Mouse (Mus musculus): ENCODE results near the gene Prmt8. TPM values are rescaled to one million over a fixed set of nuclear protein-coding genes. Genes with fewer than 3 reads are reported as not detected.

Prmt8 gene
- polyA plus RNA-seq, 1 experiment from 2014 or later: 3.9 TPM

- WGBS: 91% methylated on average over 14 of the region's 14 CpGs
- no peak for DNase-seq (ENCODE audit: low spot score)
- Histone ChIP-seq H3K4me1 (peaks cover 12% of the 10 kb centered on the region), H3K4me3 (no peak overlapping the region), H3K36me3 (replicated peaks) (no peaks in the 10 kb centered on the region), H3K27me3 (replicated peaks; ENCODE audit: low read depth, poor library complexity, severe bottlenecking) (no peaks in the 10 kb centered on the region), H3K27ac (replicated peaks) (no peak overlapping the region), H3K9me3 (no peaks in the 10 kb centered on the region)
Measured at GRCm38 (mm10) chr6:127719875-127720274, 49.4 kb downstream of the Prmt8 start.

DNA sequence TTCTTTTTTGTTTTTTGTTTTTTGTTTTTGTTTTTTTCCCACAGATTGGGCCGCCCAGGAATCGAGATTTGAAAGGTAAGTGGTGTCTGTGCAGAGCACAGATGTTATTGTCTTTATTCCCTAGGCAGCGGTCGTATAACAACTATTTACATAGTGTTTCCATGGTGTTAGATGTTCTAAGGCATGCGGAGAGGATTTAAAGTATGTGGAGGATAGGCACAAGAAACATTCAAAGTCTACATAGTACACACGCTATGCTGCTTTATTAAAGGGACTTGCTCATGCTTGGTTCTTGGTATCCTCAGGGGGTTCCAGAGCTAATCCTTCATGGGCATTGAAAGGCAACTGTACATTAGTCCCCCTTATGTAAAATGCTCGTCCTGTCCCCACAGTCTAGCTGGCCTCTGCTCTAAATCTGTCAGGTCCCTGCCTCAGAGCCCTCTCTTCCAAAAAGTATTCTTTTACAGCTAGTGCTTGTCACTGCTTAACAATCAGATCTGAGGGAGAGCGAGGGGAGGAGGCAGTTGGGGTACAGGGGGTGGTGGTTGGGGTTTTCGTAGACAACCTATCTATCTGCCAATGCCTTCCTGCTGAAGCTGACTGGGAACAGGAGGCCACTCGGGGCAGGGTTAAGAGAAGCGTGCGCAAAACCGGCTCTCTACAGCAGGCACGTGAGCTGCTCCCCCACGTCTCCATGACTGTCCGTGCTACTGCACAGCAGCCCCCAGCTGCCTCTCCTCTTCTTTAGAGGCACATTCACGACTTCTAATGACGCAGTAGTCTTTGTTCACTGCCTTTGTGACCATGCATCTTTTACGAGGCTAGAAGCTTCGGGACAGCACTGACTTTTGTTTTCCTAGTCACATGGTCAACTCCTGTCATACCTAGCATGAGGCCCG, 51.8 kb downstream of the Prmt8 start:
- H3K4me3 ChIP-seq: no peak overlapping the region
- peak overlapping the region; percentile 63 for H3K27ac ChIP-seq (replicated peaks)
- H3K27me3 ChIP-seq (replicated peaks; ENCODE audit: low read depth, poor library complexity, severe bottlenecking): no peaks in the 10 kb centered on the region
- no peak for DNase-seq (ENCODE audit: low spot score)
- whole genome bisulfite sequencing: 70% methylated on average over 21 of the region's 21 CpGs
- H3K36me3 ChIP-seq (replicated peaks): no peaks in the 10 kb centered on the region
- H3K4me1 ChIP-seq: peaks cover 6% of the 10 kb centered on the region
- H3K9me3 ChIP-seq: no peaks in the 10 kb centered on the region

DNA sequence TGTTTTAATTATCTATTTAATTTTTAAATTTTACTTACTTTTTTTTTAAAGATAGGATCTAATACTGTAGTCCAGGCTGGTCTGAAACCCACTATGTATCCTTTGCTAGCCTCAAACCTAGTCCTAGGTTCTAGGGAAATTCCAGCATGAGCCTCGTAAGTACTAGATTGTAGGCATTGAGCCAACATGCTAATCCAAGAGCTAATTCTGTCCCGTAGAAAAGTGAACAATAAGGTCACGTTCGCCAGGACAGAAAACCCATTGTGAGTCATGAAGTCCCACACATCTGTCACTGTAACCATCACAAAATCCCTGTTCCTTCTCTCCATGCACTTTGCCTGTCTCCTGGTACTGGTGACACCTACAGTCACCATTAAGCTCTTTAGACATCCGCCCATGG, 53.8 kb downstream of the Prmt8 start:
- no peaks in the 10 kb centered on the region for H3K36me3 ChIP-seq (replicated peaks)
- 86% methylated on average over 5 of the region's 5 CpGs for WGBS
- no peaks in the 10 kb centered on the region for H3K9me3 ChIP-seq
- peaks cover 6% of the 10 kb centered on the region for H3K4me1 ChIP-seq
- no peak overlapping the region for H3K27ac ChIP-seq (replicated peaks)
- no peak for DNase-seq (ENCODE audit: low spot score)
- H3K4me3 ChIP-seq: no peak overlapping the region
- H3K27me3 ChIP-seq (replicated peaks; ENCODE audit: low read depth, poor library complexity, severe bottlenecking): no peaks in the 10 kb centered on the region

GRCm38 (mm10) chr6:127714906-127715305, 54.4 kb downstream of the Prmt8 start:
- Histone ChIP-seq H3K4me3 (no peak overlapping the region), H3K4me1 (peaks cover 6% of the 10 kb centered on the region), H3K36me3 (replicated peaks) (no peaks in the 10 kb centered on the region), H3K27me3 (replicated peaks; ENCODE audit: low read depth, poor library complexity, severe bottlenecking) (no peaks in the 10 kb centered on the region), H3K9me3 (no peaks in the 10 kb centered on the region), H3K27ac (replicated peaks) (no peak overlapping the region)
- no peak for DNase-seq (ENCODE audit: low spot score)
- WGBS: 90% methylated on average over 5 of the region's 5 CpGs

GRCm38 (mm10) chr6:127708218-127708628, 61.0 kb downstream of the Prmt8 start:
- WGBS: 34% methylated on average over 1 of the region's 1 CpGs
- Histone ChIP-seq H3K27ac (replicated peaks) (peak overlapping the region; percentile 51), H3K36me3 (replicated peaks) (no peaks in the 10 kb centered on the region), H3K4me3 (no peak overlapping the region), H3K9me3 (no peaks in the 10 kb centered on the region), H3K27me3 (replicated peaks; ENCODE audit: low read depth, poor library complexity, severe bottlenecking) (peaks cover 6% of the 10 kb centered on the region; the same call in 1 of the 2 replicates), H3K4me1 (peaks cover 11% of the 10 kb centered on the region)
- peak; percentile 22 for DNase-seq (ENCODE audit: low spot score)

GRCm38 (mm10) chr6:127701036-127701783, 68.1 kb downstream of the Prmt8 start:
- WGBS: 17% methylated on average over 11 of the region's 11 CpGs
- no peaks in the 10 kb centered on the region for H3K9me3 ChIP-seq
- peaks cover 9% of the 10 kb centered on the region; the same call in 1 of the 2 replicates for H3K27me3 ChIP-seq (replicated peaks; ENCODE audit: low read depth, poor library complexity, severe bottlenecking)
- H3K4me1 ChIP-seq: peaks cover 24% of the 10 kb centered on the region
- peak overlapping the region; percentile 65 for H3K27ac ChIP-seq (replicated peaks)
- DNase-seq (ENCODE audit: low spot score): peak; percentile 56
- H3K4me3 ChIP-seq: no peak overlapping the region
- no peaks in the 10 kb centered on the region for H3K36me3 ChIP-seq (replicated peaks)

DNA sequence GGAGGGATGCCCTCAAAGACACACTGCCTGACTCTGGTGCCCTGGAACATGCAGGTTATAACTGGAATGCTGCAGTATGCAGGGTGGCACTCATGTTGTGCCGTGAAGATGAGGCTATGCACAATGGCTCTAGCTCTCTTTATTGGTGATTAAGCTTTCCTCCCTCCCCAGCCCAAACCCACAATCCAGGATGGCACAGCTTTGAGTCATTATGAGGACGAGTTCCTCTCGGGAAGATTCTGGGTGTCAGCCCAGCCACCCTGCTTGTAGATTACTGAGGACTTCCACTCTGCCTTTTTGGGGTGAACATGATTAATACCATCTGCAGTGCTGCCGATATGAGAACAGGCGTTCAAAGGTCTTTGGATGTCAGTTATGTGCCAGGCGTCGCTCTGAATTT, 75.6 kb downstream of the Prmt8 start:
- H3K9me3 ChIP-seq: no peaks in the 10 kb centered on the region
- H3K27ac ChIP-seq (replicated peaks): no peak overlapping the region
- no peak for DNase-seq (ENCODE audit: low spot score)
- WGBS: 89% methylated on average over 7 of the region's 7 CpGs
- H3K4me3 ChIP-seq: no peak overlapping the region
- H3K4me1 ChIP-seq: peaks cover 22% of the 10 kb centered on the region
- peaks cover 13% of the 10 kb centered on the region; the same call in 1 of the 2 replicates for H3K27me3 ChIP-seq (replicated peaks; ENCODE audit: low read depth, poor library complexity, severe bottlenecking)
- H3K36me3 ChIP-seq (replicated peaks): no peaks in the 10 kb centered on the region

- 56% methylated on average over 7 of the region's 7 CpGs for WGBS
- no peaks in the 10 kb centered on the region for H3K9me3 ChIP-seq
- H3K27me3 ChIP-seq (replicated peaks; ENCODE audit: low read depth, poor library complexity, severe bottlenecking): peaks cover 13% of the 10 kb centered on the region; the same call in 1 of the 2 replicates
Measured at GRCm38 (mm10) chr6:127692298-127692697, 77.0 kb downstream of the Prmt8 start.

DNA sequence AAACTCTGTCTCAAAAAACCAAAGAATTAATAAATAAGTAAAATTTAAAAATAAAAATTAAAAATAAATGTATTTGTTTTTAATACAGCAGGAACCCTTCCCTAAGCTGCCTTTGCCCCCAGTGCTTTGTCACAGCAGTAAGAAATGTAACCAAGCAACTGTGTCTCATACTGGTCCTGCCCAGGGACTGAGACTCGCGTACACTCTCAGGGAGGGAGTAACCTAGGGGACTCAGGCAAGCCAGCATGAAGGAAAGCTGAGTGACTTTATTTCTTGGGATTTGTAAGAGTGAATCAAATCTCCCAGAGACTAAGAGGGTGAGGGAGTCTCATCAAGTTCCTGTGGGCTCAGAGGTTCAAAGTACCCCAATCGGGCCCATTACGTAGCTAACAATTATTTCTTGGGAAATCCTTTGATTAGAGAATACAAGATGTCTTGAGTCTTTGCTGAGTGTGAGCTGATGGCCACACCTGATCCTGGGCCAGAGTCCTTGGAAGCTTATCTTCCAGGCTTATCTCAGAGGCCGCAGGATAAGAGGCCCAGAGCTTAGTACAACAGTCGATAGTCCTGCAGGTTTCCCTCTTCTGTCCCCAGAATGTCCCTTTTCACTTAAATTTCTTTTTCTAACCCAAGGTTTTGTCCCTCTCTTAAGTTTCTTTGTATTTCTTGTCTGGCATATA, 82.0 kb downstream of the Prmt8 start:
- no peak overlapping the region for H3K27ac ChIP-seq (replicated peaks)
- no peaks in the 10 kb centered on the region for H3K9me3 ChIP-seq
- H3K4me3 ChIP-seq: no peak overlapping the region
- H3K4me1 ChIP-seq: peaks cover 18% of the 10 kb centered on the region
- 89% methylated on average over 6 of the region's 6 CpGs for WGBS
- DNase-seq (ENCODE audit: low spot score): no peak
- H3K36me3 ChIP-seq (replicated peaks): no peaks in the 10 kb centered on the region
- H3K27me3 ChIP-seq (replicated peaks; ENCODE audit: low read depth, poor library complexity, severe bottlenecking): peaks cover 9% of the 10 kb centered on the region; the same call in 1 of the 2 replicates

More at GRCm38 (mm10) chr6:127692298-127692697, 77.0 kb downstream of the Prmt8 start:
- H3K36me3 ChIP-seq (replicated peaks): no peaks in the 10 kb centered on the region
- DNase-seq (ENCODE audit: low spot score): peak; percentile 20
- peaks cover 22% of the 10 kb centered on the region for H3K4me1 ChIP-seq
- H3K4me3 ChIP-seq: no peak overlapping the region
- no peak overlapping the region for H3K27ac ChIP-seq (replicated peaks)

GRCm38 (mm10) chr6:127684981-127685380, 84.3 kb downstream of the Prmt8 start:
- no peaks in the 10 kb centered on the region for H3K36me3 ChIP-seq (replicated peaks)
- no peaks in the 10 kb centered on the region for H3K9me3 ChIP-seq
- no peak overlapping the region for H3K4me3 ChIP-seq
- H3K4me1 ChIP-seq: peaks cover 8% of the 10 kb centered on the region
- WGBS: 74% methylated on average over 4 of the region's 4 CpGs
- peaks cover 7% of the 10 kb centered on the region; the same call in 1 of the 2 replicates for H3K27me3 ChIP-seq (replicated peaks; ENCODE audit: low read depth, poor library complexity, severe bottlenecking)
- H3K27ac ChIP-seq (replicated peaks): no peak overlapping the region
- DNase-seq (ENCODE audit: low spot score): no peak

DNA sequence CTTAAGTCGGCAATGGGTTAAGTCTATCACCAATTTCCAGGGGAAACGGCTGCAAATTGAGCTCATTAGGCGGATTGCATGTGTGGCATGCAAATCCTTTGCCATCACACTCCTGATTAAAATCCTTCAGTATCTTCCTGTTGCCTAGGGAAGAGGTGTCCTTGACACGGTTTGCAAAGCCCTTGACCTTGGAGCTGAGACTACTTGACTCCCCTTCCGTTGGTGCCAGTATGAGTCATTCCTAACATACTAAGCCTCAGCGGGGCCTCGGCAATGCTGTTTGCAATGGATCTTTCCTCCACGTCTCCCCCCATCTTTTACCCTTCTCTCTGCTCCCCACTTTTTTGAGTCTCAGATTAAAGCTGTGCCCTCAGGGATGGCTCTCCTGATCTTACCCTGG, 85.7 kb downstream of the Prmt8 start:
- Histone ChIP-seq H3K27me3 (replicated peaks; ENCODE audit: low read depth, poor library complexity, severe bottlenecking) (peaks cover 8% of the 10 kb centered on the region; the same call in 1 of the 2 replicates), H3K9me3 (no peaks in the 10 kb centered on the region), H3K27ac (replicated peaks) (no peak overlapping the region), H3K4me1 (no peaks in the 10 kb centered on the region), H3K4me3 (no peak overlapping the region), H3K36me3 (replicated peaks) (no peaks in the 10 kb centered on the region)
- 68% methylated on average over 8 of the region's 8 CpGs for WGBS
- DNase-seq (ENCODE audit: low spot score): no peak

- H3K27me3 ChIP-seq (replicated peaks; ENCODE audit: low read depth, poor library complexity, severe bottlenecking): peaks cover 19% of the 10 kb centered on the region; the same call in 1 of the 2 replicates
- no peaks in the 10 kb centered on the region for H3K36me3 ChIP-seq (replicated peaks)
- no peak overlapping the region for H3K27ac ChIP-seq (replicated peaks)
- WGBS: 86% methylated on average over 7 of the region's 7 CpGs
- no peak overlapping the region for H3K4me3 ChIP-seq
- H3K4me1 ChIP-seq: no peaks in the 10 kb centered on the region
- H3K9me3 ChIP-seq: no peaks in the 10 kb centered on the region
- no peak for DNase-seq (ENCODE audit: low spot score)
Measured at GRCm38 (mm10) chr6:127680784-127681183, 88.5 kb downstream of the Prmt8 start.

Data from embryonic facial prominence, embryonic 10.5 days (tissue).